Comparison of ENCODE assay signal across 13 mouse cellular contexts in the genomic region with DNA sequence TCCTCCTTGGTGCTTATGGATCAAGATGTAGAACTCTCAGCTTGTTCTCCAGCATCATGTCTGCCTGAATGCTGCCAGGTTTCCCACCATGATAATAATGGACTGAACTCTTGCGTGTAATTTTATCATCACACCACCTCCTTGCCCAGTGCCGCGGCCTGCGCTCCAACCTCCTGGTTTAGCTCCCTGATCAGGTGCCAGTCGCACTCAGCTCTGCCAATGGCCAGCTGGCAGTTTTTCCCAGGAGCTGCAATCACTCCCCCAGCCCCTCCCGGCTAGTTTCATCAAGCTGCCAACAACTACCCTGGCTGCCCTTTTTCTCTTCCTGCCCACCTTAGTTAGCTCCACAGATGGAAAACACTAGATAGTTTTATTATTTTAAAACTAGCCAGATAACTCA. TPM values are rescaled to one million over a fixed set of nuclear protein-coding genes. Genes with fewer than 3 reads are reported as not detected.
DNase-seq lines count a peak whose midpoint lies in the region; ATAC-seq and TF ChIP-seq lines count a peak whose summit lies in the region.
"Had no signal": no experiment of that assay in that cellular context is flagged by ENCODE, and none has a peak within 500 bp of the region (broad histone marks: within the 10 kb centered on the region; RNA-seq: fewer than 3 reads in every experiment).

No protein-coding gene starts in this region.

- no peaks in the 10 kb centered on the region for H3K36me3 ChIP-seq in hindbrain, postnatal 0 days (ENCODE audit: insufficient read depth, low read length)
- H3K36me3 ChIP-seq in hindbrain, embryonic 13.5 days = no peaks in the 10 kb centered on the region
- H3K36me3 ChIP-seq: limb, embryonic 13.5 days had no signal

- no peak overlapping the region for H3K27ac ChIP-seq in cerebellum, adult 2 months (ENCODE audit: insufficient read depth, low read length)
- no peak overlapping the region for H3K27ac ChIP-seq in hindbrain, postnatal 0 days
- H3K27ac ChIP-seq in hindbrain, embryonic 13.5 days = no peak overlapping the region
- no peak overlapping the region for H3K27ac ChIP-seq in layer of hippocampus, adult 2 months
- H3K27ac ChIP-seq: limb, embryonic 13.5 days had no signal

- H3K9ac ChIP-seq in hindbrain, postnatal 0 days (replicated peaks; ENCODE audit: low read length) = no peak overlapping the region
- H3K9ac ChIP-seq in hindbrain, embryonic 13.5 days = no peak overlapping the region
- H3K9ac ChIP-seq: limb, embryonic 13.5 days had no signal

- no peak for TF ChIP-seq POLR2A in cerebellum, adult 2 months (IDR thresholded peaks at IDR 0.05; ENCODE audit: borderline replicate concordance, insufficient read depth, low read length)

- TF ChIP-seq CTCF in cerebellum, adult 2 months (IDR thresholded peaks at IDR 0.05; ENCODE audit: borderline replicate concordance, insufficient read depth, low read depth, low read length) = no peak
- TF ChIP-seq CTCF in hindbrain, postnatal 0 days (IDR thresholded peaks at IDR 0.05; ENCODE audit: low read depth) = no peak
- no peak for TF ChIP-seq CTCF in layer of hippocampus, adult 2 months (conservative IDR thresholded peaks at IDR 0.05)

- peak; percentile 13 to 29 for DNase-seq in cerebellum, adult 2 months
- DNase-seq in cerebellum, adult 8-10 months = no peak
- DNase-seq in hindbrain, postnatal 0 days (ENCODE audit: low spot score) = peak; percentile 76
- DNase-seq in cerebellum, postnatal 36 days = peak; percentile 15 to 31
- DNase-seq in layer of hippocampus, adult 2 months (ENCODE audit: low spot score in 2 of 2) = peak; percentile 26 to 29
- DNase-seq in ovary, postnatal 14 days (ENCODE audit: low spot score) = no peak
- no peak for DNase-seq in thymus, postnatal 4 days
- DNase-seq: kidney, postnatal 36 days had no signal

- no peak overlapping the region for H3K4me3 ChIP-seq in cerebellum, adult 2 months (replicated peaks; ENCODE audit: insufficient read depth, low read depth, low read length)
- H3K4me3 ChIP-seq in hindbrain, postnatal 0 days (ENCODE audit: low read length) = no peak overlapping the region
- no peak overlapping the region for H3K4me3 ChIP-seq in hindbrain, embryonic 13.5 days
- H3K4me3 ChIP-seq in layer of hippocampus, adult 2 months = no peak overlapping the region
- H3K4me3 ChIP-seq: limb, embryonic 13.5 days had no signal

- 9% methylated on average over 6 of the region's 6 CpGs for WGBS in cerebellum, adult 2 months
- WGBS in hindbrain, postnatal 0 days = 60% methylated on average over 6 of the region's 6 CpGs
- 88% methylated on average over 6 of the region's 6 CpGs for WGBS in hindbrain, embryonic 13.5 days

- H3K27me3 ChIP-seq in cerebellum, adult 2 months (ENCODE audit: control insufficient read depth, insufficient read depth, low read length) = no peaks in the 10 kb centered on the region; the same call in 1 of the 2 replicates
- no peaks in the 10 kb centered on the region for H3K27me3 ChIP-seq in hindbrain, postnatal 0 days (ENCODE audit: insufficient read depth, low read length)
- no peaks in the 10 kb centered on the region for H3K27me3 ChIP-seq in hindbrain, embryonic 13.5 days
- H3K27me3 ChIP-seq: limb, embryonic 13.5 days had no signal

- H3K4me1 ChIP-seq in cerebellum, adult 2 months (ENCODE audit: control insufficient read depth, insufficient read depth, low read length) = no peaks in the 10 kb centered on the region
- no peaks in the 10 kb centered on the region for H3K4me1 ChIP-seq in hindbrain, postnatal 0 days (ENCODE audit: insufficient read depth, low read length)
- no peaks in the 10 kb centered on the region for H3K4me1 ChIP-seq in hindbrain, embryonic 13.5 days (replicated peaks)
- H3K4me1 ChIP-seq: limb, embryonic 13.5 days had no signal

- no peaks in the 10 kb centered on the region for H3K9me3 ChIP-seq in hindbrain, postnatal 0 days (ENCODE audit: low read length)
- no peaks in the 10 kb centered on the region for H3K9me3 ChIP-seq in hindbrain, embryonic 13.5 days
- H3K9me3 ChIP-seq: limb, embryonic 13.5 days had no signal

- H3K4me2 ChIP-seq in hindbrain, postnatal 0 days (ENCODE audit: low read depth, low read length) = no peak overlapping the region
- no peak overlapping the region for H3K4me2 ChIP-seq in hindbrain, embryonic 13.5 days
- H3K4me2 ChIP-seq: limb, embryonic 13.5 days had no signal

- peak; percentile 74 for ATAC-seq in hindbrain, postnatal 0 days
- no peak for ATAC-seq in hindbrain, embryonic 13.5 days (ENCODE audit: low FRiP score)
- ATAC-seq: lung, postnatal 0 days had no signal

RNA-seq across cellular contexts. Expression of gene Smlr1, which starts 48.8 kb away (rescaled TPM):
- 0.19 TPM in 1 of 2 replicates, not detected in the other for polyA plus RNA-seq in cerebellum, adult 2 months (2012; rRNA removed)
- not detected in 2 replicates for total RNA-seq in hindbrain, postnatal 0 days (2014; rRNA removed)
- not detected in 2 replicates for polyA plus RNA-seq in hindbrain, postnatal 0 days (2015; fragmentation: Nextera tagmentation; extraction: Ambion mirVana)
- polyA plus RNA-seq in hindbrain, embryonic 13.5 days (2015; fragmentation: Nextera tagmentation; extraction: Ambion mirVana) = 0.12 TPM in 1 of 2 replicates, not detected in the other
- total RNA-seq in layer of hippocampus, adult 2 months (2021) = not detected
- polyA plus RNA-seq: C2C12; embryonic facial prominence, embryonic 11.5 days; limb, embryonic 13.5 days; lung, postnatal 0 days had no signal

Comparison
In these comparisons a context has a peak if more than half of its experiments do, and no peak if none do; other contexts are left out.
1. DNase-seq: peak in cerebellum, adult 2 months (2 of 2), hindbrain, postnatal 0 days (single experiment), cerebellum, postnatal 36 days (2 of 2) and layer of hippocampus, adult 2 months (2 of 2); none in cerebellum, adult 8-10 months (single experiment), ovary, postnatal 14 days (single experiment) and thymus, postnatal 4 days (single experiment).